Mouse (Mus musculus) spleen, adult 2 months (tissue): ENCODE measurements around the gene Polr1c. TPM values are rescaled to one million over a fixed set of nuclear protein-coding genes. Genes with fewer than 3 reads are reported as not detected.
A peak's percentile ranks its signal among the peaks of the same experiment; 100 is the strongest.

Experiments used
- DNase-seq, 2 experiments: peaks; one replicate each; pipeline versions ENCODE4 v3.0.0 to v3.0.0-alpha.2; 2012 to 2021; ENCODE audit warnings: low spot score in 2 of 2, low read depth in 1 of 2
- H3K27ac ChIP-seq: fragments of 200-500 bp; 2 replicates; pipeline ENCODE4 v1.5.1; 2012; ENCODE audit warnings: low read length, inconsistent platforms; ENCODE audit not compliant: insufficient read depth
- H3K27me3 ChIP-seq: fragments of 200-500 bp; 2 replicates; pipeline ENCODE4 v1.6.1; 2012; ENCODE audit warnings: mild to moderate bottlenecking, moderate library complexity, low read length, inconsistent platforms; ENCODE audit not compliant: control insufficient read depth, insufficient read depth
- H3K36me3 ChIP-seq: fragments of 200-500 bp; 2 replicates; pipeline ENCODE4 v1.6.1; 2012; ENCODE audit warnings: mild to moderate bottlenecking, low read length, inconsistent platforms; ENCODE audit not compliant: control insufficient read depth, insufficient read depth
- H3K4me1 ChIP-seq: fragments of 200-500 bp; 2 replicates; pipeline ENCODE4 v1.6.1; 2011; ENCODE audit warnings: inconsistent platforms; ENCODE audit not compliant: control insufficient read depth, insufficient read depth, insufficient read length
- H3K4me3 ChIP-seq: fragments of 200-500 bp; 2 replicates; pipeline ENCODE4 v1.5.1; 2011; ENCODE audit warnings: mild to moderate bottlenecking, inconsistent platforms; ENCODE audit not compliant: insufficient read depth, insufficient read length; ENCODE audit errors: extremely low read depth
- CTCF ChIP-seq: fragments of 200-500 bp; IDR thresholded peaks from 2 replicates; pipeline ENCODE4 v1.5.1; 2011; ENCODE audit warnings: mild to moderate bottlenecking, inconsistent platforms; ENCODE audit not compliant: insufficient read depth, insufficient read length, insufficient replicate concordance; ENCODE audit errors: extremely low read depth
- POLR2A ChIP-seq: fragments of 200-500 bp; IDR thresholded peaks from 2 replicates; pipeline ENCODE4 v1.6.1; 2011; ENCODE audit warnings: low read depth, low read length, inconsistent platforms
- WGBS: fragments of 180-500 bp; shearing (Covaris S2); methylation state at CpG from one replicate; pipeline ENCODE4 v1.1.7; 2018; 5-methylcytosine and 5-hydroxymethylcytosine counted together
- polyA plus RNA-seq: library from polyadenylated mRNA; depleted of rRNA; stranded (reverse); fragments of >200 nt; gene quantifications from 2 replicates; pipeline ENCODE4 v1.2.3, GENCODE M21; 2012

Polr1c gene
- polyA plus RNA-seq, 1 experiment, result 30.0 TPM

DNA sequence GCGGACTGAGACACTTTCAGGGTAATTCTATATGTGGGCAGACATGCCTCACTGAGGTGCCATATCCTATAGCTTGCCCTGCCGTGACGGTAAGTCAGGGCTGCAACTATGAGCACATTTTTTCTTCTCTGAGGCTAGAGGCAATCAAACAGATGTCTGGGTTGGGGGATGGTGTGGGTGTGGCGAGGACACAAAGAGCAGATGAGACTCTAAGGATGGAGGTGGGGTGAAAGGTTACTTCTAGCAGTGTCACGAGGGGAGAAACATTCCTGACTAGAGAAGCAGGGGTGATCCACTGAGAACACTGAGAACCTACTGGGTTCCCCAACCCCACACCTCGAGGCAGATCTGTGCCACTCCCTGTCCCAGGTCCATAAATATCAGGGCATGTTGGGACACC lies 19.1 kb upstream of the Polr1c start:
- H3K4me1 ChIP-seq, result no peaks in the 10 kb centered on the region
- TF ChIP-seq CTCF (no peak), POLR2A (no peak)
- no peaks in the 10 kb centered on the region for H3K27me3 ChIP-seq
- H3K36me3 ChIP-seq, result peaks cover 20% of the 10 kb centered on the region
- 92% methylated on average over 6 of the region's 6 CpGs for WGBS
- DNase-seq, result no peak
- no peak overlapping the region for H3K4me3 ChIP-seq
- no peak overlapping the region for H3K27ac ChIP-seq

- peak in 1 of 2 experiments; percentile 57 for DNase-seq
- 46% methylated on average over 14 of the region's 14 CpGs for WGBS
- peaks cover 23% of the 10 kb centered on the region for H3K36me3 ChIP-seq
Measured at GRCm38 (mm10) chr17:46265918-46266618, 18.2 kb upstream of the Polr1c start.

GRCm38 (mm10) chr17:46265502-46265901 lies 17.6 kb upstream of the Polr1c start:
- Histone ChIP-seq H3K36me3 (peaks cover 25% of the 10 kb centered on the region), H3K27ac (no peak overlapping the region)
- TF ChIP-seq CTCF (no peak), POLR2A (no peak)

More at GRCm38 (mm10) chr17:46265918-46266618, 18.2 kb upstream of the Polr1c start:
- Histone ChIP-seq H3K4me1 (no peaks in the 10 kb centered on the region), H3K4me3 (no peak overlapping the region), H3K27ac (no peak overlapping the region), H3K27me3 (no peaks in the 10 kb centered on the region)
- TF ChIP-seq POLR2A (no peak), CTCF (peak; percentile 84; the same call in 1 of the 2 replicates)

GRCm38 (mm10) chr17:46262201-46262694 lies 14.4 kb upstream of the Polr1c start:
- H3K4me3 ChIP-seq, result no peak overlapping the region
- no peak for DNase-seq
- H3K4me1 ChIP-seq, result no peaks in the 10 kb centered on the region
- 93% methylated on average over 5 of the region's 5 CpGs for WGBS
- peaks cover 44% of the 10 kb centered on the region for H3K36me3 ChIP-seq
- TF ChIP-seq POLR2A (no peak), CTCF (no peak)
- H3K27ac ChIP-seq, result no peak overlapping the region
- H3K27me3 ChIP-seq, result no peaks in the 10 kb centered on the region

More at GRCm38 (mm10) chr17:46265502-46265901, 17.6 kb upstream of the Polr1c start:
- DNase-seq, result no peak
- 94% methylated on average over 12 of the region's 12 CpGs for WGBS
- no peaks in the 10 kb centered on the region for H3K27me3 ChIP-seq
- no peak overlapping the region for H3K4me3 ChIP-seq
- H3K4me1 ChIP-seq, result no peaks in the 10 kb centered on the region

- TF ChIP-seq POLR2A (no peak), CTCF (no peak)
- 89% methylated on average over 15 of the region's 17 CpGs for WGBS
- no peak for DNase-seq
- no peaks in the 10 kb centered on the region for H3K4me1 ChIP-seq
- no peak overlapping the region for H3K27ac ChIP-seq
- H3K36me3 ChIP-seq, result peaks cover 44% of the 10 kb centered on the region
- H3K4me3 ChIP-seq, result no peak overlapping the region
- no peaks in the 10 kb centered on the region for H3K27me3 ChIP-seq
Measured at GRCm38 (mm10) chr17:46259675-46260074, 11.8 kb upstream of the Polr1c start.

GRCm38 (mm10) chr17:46258279-46259053 lies 10.6 kb upstream of the Polr1c start:
- 91% methylated on average over 30 of the region's 30 CpGs for WGBS
- Histone ChIP-seq H3K36me3 (peaks cover 40% of the 10 kb centered on the region), H3K27ac (no peak overlapping the region), H3K27me3 (peaks cover 5% of the 10 kb centered on the region), H3K4me1 (peaks cover 5% of the 10 kb centered on the region), H3K4me3 (no peak overlapping the region)
- DNase-seq, result no peak
- no peak for TF ChIP-seq CTCF
- TF ChIP-seq POLR2A, result no peak
